In the genomic region with DNA sequence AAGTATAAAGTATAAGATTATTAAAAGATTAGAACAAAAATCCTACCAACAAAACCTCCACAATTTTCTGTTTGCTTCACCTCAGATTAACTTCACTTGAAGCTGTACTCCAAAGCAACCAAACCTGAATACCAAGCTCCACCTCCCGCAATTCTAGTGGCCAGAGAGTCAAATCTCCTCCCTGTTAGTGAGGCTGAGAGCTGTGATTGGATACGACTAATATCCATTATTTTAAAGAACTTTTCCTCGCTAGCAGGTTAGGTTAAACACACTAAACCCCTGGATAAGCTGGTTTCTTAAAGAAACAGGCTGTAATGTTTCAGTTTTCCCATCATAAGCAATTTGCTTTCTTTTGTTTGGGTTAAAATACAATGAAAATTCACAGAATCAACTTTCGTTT, we compare ENCODE assay signal across 8 mouse cellular contexts. TPM values are rescaled to one million over a fixed set of nuclear protein-coding genes. Genes with fewer than 3 reads are reported as not detected.
DNase-seq lines count a peak whose midpoint lies in the region; ATAC-seq and TF ChIP-seq lines count a peak whose summit lies in the region.

No protein-coding gene starts in this region.

- peak; percentile 96 for ATAC-seq in embryonic facial prominence, embryonic 12.5 days (ENCODE audit: insufficient number of reproducible peaks, insufficient read depth, low FRiP score, low TSS enrichment)
- peak; percentile 94 for ATAC-seq in intestine, postnatal 0 days

- H3K9ac ChIP-seq in embryonic facial prominence, embryonic 12.5 days: no peak overlapping the region
- no peak overlapping the region for H3K9ac ChIP-seq in intestine, postnatal 0 days (ENCODE audit: low read depth, low read length)

- TF ChIP-seq CTCF in intestine, postnatal 0 days (IDR thresholded peaks at IDR 0.05; ENCODE audit: low read depth): no peak

- H3K27me3 ChIP-seq in embryonic facial prominence, embryonic 12.5 days: no peaks in the 10 kb centered on the region
- no peaks in the 10 kb centered on the region for H3K27me3 ChIP-seq in intestine, postnatal 0 days (replicated peaks; ENCODE audit: control insufficient read depth, insufficient read depth, low read length)
- H3K27me3 ChIP-seq in midbrain, embryonic 10.5 days (ENCODE audit: low read depth, poor library complexity, severe bottlenecking): no peaks in the 10 kb centered on the region

- intact Hi-C loops in left cerebral cortex, postnatal 4 days (cut with DNase I): loop anchor here (5.0 kb wide), 1 partner anchor 72 kb away; a partner anchor contains a TSS

- H3K9me3 ChIP-seq in embryonic facial prominence, embryonic 12.5 days: no peaks in the 10 kb centered on the region
- no peaks in the 10 kb centered on the region for H3K9me3 ChIP-seq in intestine, postnatal 0 days (ENCODE audit: control insufficient read depth)
- no peaks in the 10 kb centered on the region for H3K9me3 ChIP-seq in midbrain, embryonic 10.5 days (replicated peaks)

- H3K4me1 ChIP-seq in embryonic facial prominence, embryonic 12.5 days: peaks cover 6% of the 10 kb centered on the region; the same call in 1 of the 2 replicates
- peaks cover 3% of the 10 kb centered on the region; the same call in 1 of the 2 replicates for H3K4me1 ChIP-seq in intestine, postnatal 0 days (replicated peaks; ENCODE audit: control insufficient read depth, insufficient read depth, low read length)
- peaks cover 52% of the 10 kb centered on the region for H3K4me1 ChIP-seq in midbrain, embryonic 10.5 days

- under 1% methylated on average over 4 of the region's 4 CpGs for WGBS in embryonic facial prominence, embryonic 12.5 days
- WGBS in intestine, postnatal 0 days: 1% methylated on average over 4 of the region's 4 CpGs
- 3% methylated on average over 4 of the region's 4 CpGs for WGBS in midbrain, embryonic 10.5 days

- peak overlapping the region; percentile 38 for H3K4me2 ChIP-seq in embryonic facial prominence, embryonic 12.5 days (replicated peaks)
- peak overlapping the region; percentile 57 for H3K4me2 ChIP-seq in intestine, postnatal 0 days (replicated peaks; ENCODE audit: low read depth)

- H3K4me3 ChIP-seq in embryonic facial prominence, embryonic 12.5 days: peak overlapping the region; percentile 45
- peak overlapping the region; percentile 21 for H3K4me3 ChIP-seq in intestine, postnatal 0 days (ENCODE audit: low read depth, low read length)
- peak overlapping the region; percentile 52 for H3K4me3 ChIP-seq in midbrain, embryonic 10.5 days

- DNase-seq in 3T3-L1 (ENCODE audit: low read depth, low spot score): peak; percentile 94
- DNase-seq in adrenal gland, postnatal 10 days: peak; percentile 78
- peak; percentile 98 for DNase-seq in heart, adult 11 months
- peak; percentile 48 for DNase-seq in left cerebral cortex, postnatal 4 days
- DNase-seq in midbrain, embryonic 10.5 days (ENCODE audit: low spot score): peak; percentile 54
- DNase-seq in spleen, adult 12 weeks (ENCODE audit: low spot score): peak; percentile 40

- no peak overlapping the region for H3K27ac ChIP-seq in embryonic facial prominence, embryonic 12.5 days
- H3K27ac ChIP-seq in intestine, postnatal 0 days (ENCODE audit: low read depth, low read length): no peak overlapping the region
- H3K27ac ChIP-seq in midbrain, embryonic 10.5 days (replicated peaks): peak overlapping the region; percentile 75

- no peaks in the 10 kb centered on the region for H3K36me3 ChIP-seq in embryonic facial prominence, embryonic 12.5 days
- no peaks in the 10 kb centered on the region for H3K36me3 ChIP-seq in intestine, postnatal 0 days (ENCODE audit: control insufficient read depth, insufficient read depth)
- H3K36me3 ChIP-seq in midbrain, embryonic 10.5 days: no peaks in the 10 kb centered on the region

RNA-seq across cellular contexts. Expression of a gene that starts 10.5 kb away (rescaled TPM):
- total RNA-seq in adrenal gland, postnatal 10 days (2021): 100 to 1,000 TPM; 138 to 143 TPM
- polyA plus RNA-seq in embryonic facial prominence, embryonic 12.5 days (2016; fragmentation: Nextera tagmentation; extraction: Ambion mirVana): 195 and 198 TPM in 2 replicates
- polyA plus RNA-seq in intestine, postnatal 0 days (2015; fragmentation: Nextera tagmentation; extraction: Ambion mirVana): 178 and 188 TPM in 2 replicates
- 10 to 100 TPM; 66.1 to 75.1 TPM for total RNA-seq in left cerebral cortex, postnatal 4 days (2021)
- polyA plus RNA-seq in midbrain, embryonic 10.5 days (2016; fragmentation: Nextera tagmentation; extraction: Ambion mirVana): 162 and 185 TPM in 2 replicates

Comparison
In these comparisons a context has a peak if more than half of its experiments do, and no peak if none do; other contexts are left out.
1. DNase-seq: peak in every context shown above with its lines; median percentile 98 in heart, adult 11 months; 94 in 3T3-L1; 78 in adrenal gland, postnatal 10 days; 54 in midbrain, embryonic 10.5 days; 48 in left cerebral cortex, postnatal 4 days; 40 in spleen, adult 12 weeks.